Mouse (Mus musculus): ENCODE measurements around the gene Usp15. TPM values are rescaled to one million over a fixed set of nuclear protein-coding genes. Genes with fewer than 3 reads are reported as not detected.

Usp15 gene
- total RNA-seq, 2 experiments from 2014 or later = 172 to 179 TPM

- DNase-seq (ENCODE audit: low spot score) = no peak
These were observed 14.4 kb downstream of the Usp15 start for GRCm38 (mm10) chr10:123182391-123182790.

- DNase-seq (ENCODE audit: low spot score) = no peak
These were observed 21.0 kb downstream of the Usp15 start for GRCm38 (mm10) chr10:123175771-123176170.

GRCm38 (mm10) chr10:123170898-123171297, 25.9 kb downstream of the Usp15 start:
- DNase-seq (ENCODE audit: low spot score) = no peak

- no peak for DNase-seq (ENCODE audit: low spot score)
These were observed 31.3 kb downstream of the Usp15 start for GRCm38 (mm10) chr10:123165542-123165941.

- DNase-seq (ENCODE audit: low spot score) = no peak
These were observed 36.3 kb downstream of the Usp15 start for GRCm38 (mm10) chr10:123160508-123160907.

- DNase-seq (ENCODE audit: low spot score) = no peak
These were observed 37.5 kb downstream of the Usp15 start for GRCm38 (mm10) chr10:123159316-123159715.

GRCm38 (mm10) chr10:123156392-123156791, 40.4 kb downstream of the Usp15 start:
- DNase-seq (ENCODE audit: low spot score) = no peak

- DNase-seq (ENCODE audit: low spot score) = no peak
These were observed 41.0 kb downstream of the Usp15 start for GRCm38 (mm10) chr10:123155764-123156163.

GRCm38 (mm10) chr10:123153321-123153720, 43.5 kb downstream of the Usp15 start:
- DNase-seq (ENCODE audit: low spot score) = no peak

- DNase-seq (ENCODE audit: low spot score) = peak; percentile 22
These were observed 48.6 kb downstream of the Usp15 start for GRCm38 (mm10) chr10:123148025-123148814.

GRCm38 (mm10) chr10:123147180-123147579, 49.6 kb downstream of the Usp15 start:
- peak; percentile 83 for DNase-seq (ENCODE audit: low spot score)

- no peak for DNase-seq (ENCODE audit: low spot score)
These were observed 50.4 kb downstream of the Usp15 start for GRCm38 (mm10) chr10:123146349-123146748.

- DNase-seq (ENCODE audit: low spot score) = no peak
These were observed 52.5 kb downstream of the Usp15 start for GRCm38 (mm10) chr10:123144256-123144655.

GRCm38 (mm10) chr10:123142395-123143050, 54.3 kb downstream of the Usp15 start:
- DNase-seq (ENCODE audit: low spot score) = no peak

GRCm38 (mm10) chr10:123135818-123136217, 61.0 kb downstream of the Usp15 start:
- no peak for DNase-seq (ENCODE audit: low spot score)

GRCm38 (mm10) chr10:123131487-123131886, 65.3 kb downstream of the Usp15 start:
- no peak for DNase-seq (ENCODE audit: low spot score)

- DNase-seq (ENCODE audit: low spot score) = no peak
These were observed 76.0 kb downstream of the Usp15 start for GRCm38 (mm10) chr10:123120666-123121392.

GRCm38 (mm10) chr10:123116861-123117260, 79.9 kb downstream of the Usp15 start:
- peak; percentile 70 for DNase-seq (ENCODE audit: low spot score)

GRCm38 (mm10) chr10:123113466-123113865, 83.3 kb downstream of the Usp15 start:
- no peak for DNase-seq (ENCODE audit: low spot score)

- no peak for DNase-seq (ENCODE audit: low spot score)
These were observed 84.0 kb downstream of the Usp15 start for GRCm38 (mm10) chr10:123112787-123113168.

GRCm38 (mm10) chr10:123112056-123112786, 84.6 kb downstream of the Usp15 start:
- DNase-seq (ENCODE audit: low spot score) = no peak

- DNase-seq (ENCODE audit: low spot score) = no peak
These were observed 86.2 kb downstream of the Usp15 start for GRCm38 (mm10) chr10:123110548-123110947.

Measured in gastrocnemius, adult 18-20 months (tissue).